Mouse (Mus musculus) forebrain, embryonic 11.5 days (tissue): ENCODE results near the gene Tyw5. TPM values are rescaled to one million over a fixed set of nuclear protein-coding genes. Genes with fewer than 3 reads are reported as not detected.

Experiments
- ATAC-seq: fragments of 200-750 bp; cut with Nextera tagmentation; replicated peaks from 2 replicates; pipeline ENCODE4 v1.8.0; 2017; ENCODE audit warnings: moderate TSS enrichment; ENCODE audit not compliant: low FRiP score
- DNase-seq: peaks from one replicate; pipeline ENCODE4 v3.0.0-alpha.2; 2017; ENCODE audit warnings: low spot score
- H3K27ac ChIP-seq: fragments of 300-500 bp; sonication (generic); 2 replicates; pipeline ENCODE4 v1.5.1; 2014; ENCODE audit warnings: low read depth, low read length
- H3K27me3 ChIP-seq: fragments of 300-500 bp; sonication (generic); 2 replicates; pipeline ENCODE4 v1.6.1; 2014; ENCODE audit warnings: mild to moderate bottlenecking, low read length, mixed read lengths; ENCODE audit not compliant: control insufficient read depth, insufficient read depth
- H3K36me3 ChIP-seq: fragments of 300-500 bp; sonication (generic); 2 replicates; pipeline ENCODE4 v1.6.1; 2014; ENCODE audit warnings: mild to moderate bottlenecking, low read length, moderate library complexity, mixed read lengths; ENCODE audit not compliant: control insufficient read depth, insufficient read depth
- H3K4me1 ChIP-seq: fragments of 300-500 bp; sonication (generic); replicated peaks from 2 replicates; pipeline ENCODE4 v1.6.1; 2014; ENCODE audit warnings: low read length, mixed read lengths; ENCODE audit not compliant: control insufficient read depth, insufficient read depth
- H3K4me2 ChIP-seq: fragments of 300-500 bp; sonication (generic); 2 replicates; pipeline ENCODE4 v1.6.1; 2014; ENCODE audit warnings: low read depth, mild to moderate bottlenecking, low read length, moderate library complexity, mixed read lengths; ENCODE audit not compliant: severe bottlenecking
- H3K4me3 ChIP-seq: fragments of 300-500 bp; sonication (generic); 2 replicates; pipeline ENCODE4 v1.5.1; 2014; ENCODE audit warnings: low read depth, low read length
- H3K9ac ChIP-seq: fragments of 300-500 bp; sonication (generic); 2 replicates; pipeline ENCODE4 v1.6.1; 2014; ENCODE audit warnings: low read length
- H3K9me3 ChIP-seq: fragments of 300-500 bp; sonication (generic); 2 replicates; pipeline ENCODE4 v1.6.1; 2016; ENCODE audit warnings: low read length, mixed read lengths; ENCODE audit not compliant: control insufficient read depth
- WGBS: fragments of 180-500 bp; shearing (Covaris S2); extraction: QIAGEN DNeasy Blood & Tissue Kit; methylation state at CpG from one replicate; pipeline ENCODE4 v1.1.7; 2014; 5-methylcytosine and 5-hydroxymethylcytosine counted together
- polyA plus RNA-seq: library from polyadenylated mRNA; unstranded; fragments of >200 nt; fragmentation: Nextera tagmentation; extraction: Ambion mirVana; gene quantifications from 2 replicates; pipeline ENCODE4 v1.2.1, GENCODE M21; 2014

The Tyw5 gene
- polyA plus RNA-seq, 1 experiment from 2014 or later, result 26.9 TPM

- ATAC-seq (no peak), DNase-seq (no peak)
- Histone ChIP-seq H3K4me1 (peaks cover 3% of the 10 kb centered on the region; the same call in 1 of the 2 replicates), H3K27me3 (no peaks in the 10 kb centered on the region), H3K27ac (no peak overlapping the region), H3K4me3 (no peak overlapping the region), H3K9ac (no peak overlapping the region), H3K9me3 (no peaks in the 10 kb centered on the region), H3K4me2 (no peak overlapping the region), H3K36me3 (no peaks in the 10 kb centered on the region)
- 97% methylated on average over 2 of the region's 2 CpGs for WGBS
Measured at GRCm38 (mm10) chr1:57375276-57375675, 31.6 kb downstream of the Tyw5 start.

GRCm38 (mm10) chr1:57370451-57370850 lies 36.5 kb downstream of the Tyw5 start:
- ATAC-seq, result no peak

GRCm38 (mm10) chr1:57369111-57369510 lies 37.8 kb downstream of the Tyw5 start:
- 91% methylated on average over 4 of the region's 4 CpGs for WGBS

More at GRCm38 (mm10) chr1:57370451-57370850, 36.5 kb downstream of the Tyw5 start:
- H3K27me3 ChIP-seq, result no peaks in the 10 kb centered on the region
- H3K9ac ChIP-seq, result no peak overlapping the region
- H3K4me3 ChIP-seq, result no peak overlapping the region
- no peaks in the 10 kb centered on the region for H3K4me1 ChIP-seq
- no peak for DNase-seq
- H3K27ac ChIP-seq, result no peak overlapping the region
- 92% methylated on average over 4 of the region's 4 CpGs for WGBS
- H3K36me3 ChIP-seq, result no peaks in the 10 kb centered on the region
- H3K9me3 ChIP-seq, result no peaks in the 10 kb centered on the region
- no peak overlapping the region for H3K4me2 ChIP-seq

GRCm38 (mm10) chr1:57367446-57367845 lies 39.5 kb downstream of the Tyw5 start:
- H3K4me3 ChIP-seq, result no peak overlapping the region
- 91% methylated on average over 3 of the region's 3 CpGs for WGBS
- H3K9ac ChIP-seq, result no peak overlapping the region
- H3K27ac ChIP-seq, result no peak overlapping the region
- no peaks in the 10 kb centered on the region for H3K36me3 ChIP-seq
- no peaks in the 10 kb centered on the region for H3K9me3 ChIP-seq
- DNase-seq (no peak), ATAC-seq (no peak)
- no peak overlapping the region for H3K4me2 ChIP-seq
- H3K27me3 ChIP-seq, result no peaks in the 10 kb centered on the region
- no peaks in the 10 kb centered on the region for H3K4me1 ChIP-seq

More at GRCm38 (mm10) chr1:57369111-57369510, 37.8 kb downstream of the Tyw5 start:
- Histone ChIP-seq H3K4me2 (no peak overlapping the region), H3K4me3 (no peak overlapping the region), H3K9me3 (no peaks in the 10 kb centered on the region), H3K4me1 (no peaks in the 10 kb centered on the region), H3K27ac (no peak overlapping the region), H3K27me3 (no peaks in the 10 kb centered on the region), H3K9ac (no peak overlapping the region), H3K36me3 (no peaks in the 10 kb centered on the region)
- ATAC-seq (no peak), DNase-seq (no peak)

- no peak overlapping the region for H3K27ac ChIP-seq
- H3K4me3 ChIP-seq, result no peak overlapping the region
- no peak overlapping the region for H3K4me2 ChIP-seq
- no peak for DNase-seq
- no peaks in the 10 kb centered on the region for H3K4me1 ChIP-seq
- WGBS, result 70% methylated on average over 5 of the region's 5 CpGs
- no peaks in the 10 kb centered on the region for H3K9me3 ChIP-seq
- no peak for ATAC-seq
- H3K27me3 ChIP-seq, result no peaks in the 10 kb centered on the region
- no peak overlapping the region for H3K9ac ChIP-seq
- no peaks in the 10 kb centered on the region for H3K36me3 ChIP-seq
Measured at GRCm38 (mm10) chr1:57358546-57358945, 48.4 kb downstream of the Tyw5 start.

- no peaks in the 10 kb centered on the region for H3K27me3 ChIP-seq
- no peaks in the 10 kb centered on the region for H3K36me3 ChIP-seq
- no peak overlapping the region for H3K4me2 ChIP-seq
- no peak overlapping the region for H3K4me3 ChIP-seq
- WGBS, result 75% methylated on average over 1 of the region's 1 CpGs
- H3K4me1 ChIP-seq, result no peaks in the 10 kb centered on the region
- no peak overlapping the region for H3K27ac ChIP-seq
- DNase-seq (no peak), ATAC-seq (no peak)
- no peaks in the 10 kb centered on the region for H3K9me3 ChIP-seq
- H3K9ac ChIP-seq, result no peak overlapping the region
Measured at GRCm38 (mm10) chr1:57351941-57352340, 55.0 kb downstream of the Tyw5 start.

- no peak overlapping the region for H3K27ac ChIP-seq
- no peak for ATAC-seq
- 0 out of 2 replicates have a peak, but pooled peaks cover 2% of the 10 kb centered on the region for H3K4me1 ChIP-seq
- no peaks in the 10 kb centered on the region for H3K27me3 ChIP-seq
- no peaks in the 10 kb centered on the region for H3K36me3 ChIP-seq
- H3K4me2 ChIP-seq, result no peak overlapping the region
- DNase-seq, result no peak
- H3K4me3 ChIP-seq, result no peak overlapping the region
- no peaks in the 10 kb centered on the region for H3K9me3 ChIP-seq
- no peak overlapping the region for H3K9ac ChIP-seq
Measured at GRCm38 (mm10) chr1:57347487-57347886, 59.4 kb downstream of the Tyw5 start.

GRCm38 (mm10) chr1:57341197-57341596 lies 65.7 kb downstream of the Tyw5 start:
- ATAC-seq, result no peak
- DNase-seq, result no peak

GRCm38 (mm10) chr1:57339156-57339796 lies 67.6 kb downstream of the Tyw5 start:
- H3K4me3 ChIP-seq, result no peak overlapping the region
- no peak overlapping the region for H3K4me2 ChIP-seq
- WGBS, result 61% methylated on average over 14 of the region's 14 CpGs
- H3K27me3 ChIP-seq, result no peaks in the 10 kb centered on the region
- no peak overlapping the region for H3K27ac ChIP-seq
- no peak for DNase-seq
- H3K4me1 ChIP-seq, result peaks cover 4% of the 10 kb centered on the region; the same call in 1 of the 2 replicates
- no peaks in the 10 kb centered on the region for H3K36me3 ChIP-seq
- H3K9me3 ChIP-seq, result no peaks in the 10 kb centered on the region
- no peak for ATAC-seq
- no peak overlapping the region for H3K9ac ChIP-seq

More at GRCm38 (mm10) chr1:57341197-57341596, 65.7 kb downstream of the Tyw5 start:
- no peak overlapping the region for H3K9ac ChIP-seq
- no peaks in the 10 kb centered on the region for H3K9me3 ChIP-seq
- H3K27me3 ChIP-seq, result no peaks in the 10 kb centered on the region
- WGBS, result 7% methylated on average over 2 of the region's 2 CpGs
- H3K4me3 ChIP-seq, result no peak overlapping the region
- no peak overlapping the region for H3K4me2 ChIP-seq
- no peak overlapping the region for H3K27ac ChIP-seq
- H3K36me3 ChIP-seq, result no peaks in the 10 kb centered on the region
- H3K4me1 ChIP-seq, result peaks cover 4% of the 10 kb centered on the region; the same call in 1 of the 2 replicates
